Mouse (Mus musculus): ENCODE results near the gene Clec11a. TPM values are rescaled to one million over a fixed set of nuclear protein-coding genes. Genes with fewer than 3 reads are reported as not detected.

The Clec11a gene
- polyA plus RNA-seq, 1 experiment, result 1.8 TPM

DNA sequence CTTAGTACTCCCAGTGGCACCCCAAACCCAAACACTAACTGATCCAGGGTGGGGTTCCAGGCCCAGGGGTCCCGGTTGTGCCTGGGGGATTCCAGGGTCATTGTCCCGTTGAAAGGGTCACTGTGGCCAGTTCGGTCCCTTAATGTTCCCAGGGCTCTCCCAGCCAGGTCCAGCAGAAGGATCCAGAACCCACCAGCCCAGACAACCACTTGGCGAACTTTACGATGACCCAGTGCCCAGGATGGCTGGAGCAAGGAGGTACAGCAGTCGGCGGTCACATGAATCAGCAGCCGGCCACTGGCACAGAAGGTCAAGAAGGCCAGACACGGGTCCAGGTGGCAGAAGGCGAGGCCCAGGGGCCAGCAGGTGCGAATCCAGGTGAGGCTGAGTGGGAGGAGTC is 38.6 kb downstream of the Clec11a start:
- Histone ChIP-seq H3K4me3 (replicated peaks) (no peak overlapping the region), H3K36me3 (replicated peaks; ENCODE audit: low read length) (no peaks in the 10 kb centered on the region), H3K9me3 (peaks cover 4% of the 10 kb centered on the region; the same call in 1 of the 2 replicates), H3K4me1 (peaks cover 10% of the 10 kb centered on the region), H3K27me3 (replicated peaks) (peaks cover 45% of the 10 kb centered on the region)
- TF ChIP-seq GATA1 (IDR thresholded peaks at IDR 0.05; ENCODE audit: borderline replicate concordance, low read length), result no peak
- TF ChIP-seq FLI1 (IDR thresholded peaks at IDR 0.05; ENCODE audit: low read length), result no peak

GRCm38 (mm10) chr7:44262791-44263643 is 43.7 kb downstream of the Clec11a start:
- Histone ChIP-seq H3K36me3 (replicated peaks; ENCODE audit: low read length) (no peaks in the 10 kb centered on the region), H3K4me1 (peaks cover 14% of the 10 kb centered on the region), H3K9me3 (no peaks in the 10 kb centered on the region), H3K27me3 (replicated peaks) (peaks cover 72% of the 10 kb centered on the region), H3K4me3 (replicated peaks) (peak overlapping the region; percentile 26)
- TF ChIP-seq FLI1 (IDR thresholded peaks at IDR 0.05; ENCODE audit: low read length) (no peak), GATA1 (IDR thresholded peaks at IDR 0.05; ENCODE audit: borderline replicate concordance, low read length) (no peak)

- TF ChIP-seq FLI1 (IDR thresholded peaks at IDR 0.05; ENCODE audit: low read length) (no peak), GATA1 (IDR thresholded peaks at IDR 0.05; ENCODE audit: borderline replicate concordance, low read length) (no peak)
- Histone ChIP-seq H3K4me3 (replicated peaks) (no peak within 1 kb of the TSS), H3K4me1 (peaks cover 14% of the 10 kb centered on the region), H3K27me3 (replicated peaks) (peaks cover 61% of the 10 kb centered on the region), H3K9me3 (no peaks in the 10 kb centered on the region), H3K36me3 (replicated peaks; ENCODE audit: low read length) (no peaks in the 10 kb centered on the region)
These were observed 45.6 kb downstream of the Clec11a start, which contains the start of gene Gm15517 for GRCm38 (mm10) chr7:44261147-44261546. Gm15517 (plus strand) TSS chr7:44261447.

GRCm38 (mm10) chr7:44260410-44260809 is 46.3 kb downstream of the Clec11a start:
- Histone ChIP-seq H3K4me1 (peaks cover 14% of the 10 kb centered on the region), H3K27me3 (replicated peaks) (peaks cover 58% of the 10 kb centered on the region), H3K4me3 (replicated peaks) (no peak overlapping the region), H3K36me3 (replicated peaks; ENCODE audit: low read length) (no peaks in the 10 kb centered on the region), H3K9me3 (no peaks in the 10 kb centered on the region)
- no peak for TF ChIP-seq GATA1 (IDR thresholded peaks at IDR 0.05; ENCODE audit: borderline replicate concordance, low read length)

DNA sequence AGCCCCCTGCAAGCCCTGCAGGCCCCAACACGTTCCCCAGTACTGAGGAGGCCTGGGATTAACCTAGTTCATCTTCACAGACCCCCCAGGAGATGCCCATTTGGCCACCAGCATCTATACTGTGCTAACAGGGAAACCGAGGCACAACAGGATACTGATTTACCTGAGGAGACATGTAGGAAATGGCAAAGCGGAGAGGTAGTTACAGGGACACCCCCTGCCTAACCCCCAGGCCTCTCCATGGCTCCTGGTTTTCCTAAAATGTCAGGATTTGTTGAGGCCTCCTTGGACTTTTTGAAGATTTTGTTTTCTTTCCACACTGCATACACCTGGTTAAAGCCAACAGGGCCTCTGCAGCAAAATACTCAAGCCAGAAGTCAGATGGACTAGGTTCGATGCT is 49.4 kb downstream of the Clec11a start, which contains the start of gene Acp4:
TSS of gene Acp4 (minus strand) at position 101 of the 400 bp plus-strand sequence.
- Histone ChIP-seq H3K27me3 (replicated peaks) (peaks cover 40% of the 10 kb centered on the region), H3K4me3 (replicated peaks) (no peak within 1 kb of the TSS), H3K4me1 (peaks cover 16% of the 10 kb centered on the region), H3K36me3 (replicated peaks; ENCODE audit: low read length) (peaks cover 24% of the 10 kb centered on the region), H3K9me3 (no peaks in the 10 kb centered on the region)
- no peak for TF ChIP-seq GATA1 (IDR thresholded peaks at IDR 0.05; ENCODE audit: borderline replicate concordance, low read length)
- TF ChIP-seq FLI1 (IDR thresholded peaks at IDR 0.05; ENCODE audit: low read length), result no peak

DNA sequence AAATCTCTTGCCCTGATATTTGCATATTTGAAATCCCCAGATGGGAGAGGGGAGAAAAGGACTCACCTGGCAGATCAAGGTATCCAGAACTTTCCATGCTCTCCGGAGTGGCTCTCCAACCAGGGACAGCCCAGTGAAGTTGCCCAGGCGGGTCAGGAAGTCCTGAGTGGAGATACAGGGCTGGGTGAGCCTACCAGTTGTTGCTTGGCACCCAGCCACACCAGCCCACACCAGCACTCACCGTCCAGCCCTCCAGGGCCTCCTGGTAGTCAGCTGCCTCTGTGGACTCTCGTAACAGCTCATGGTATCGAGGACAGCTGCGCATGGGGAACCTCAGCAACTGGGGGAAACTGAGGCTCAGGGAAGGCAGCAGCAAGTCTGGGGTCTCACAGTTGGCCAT is 51.8 kb downstream of the Clec11a start:
- TF ChIP-seq GATA1 (IDR thresholded peaks at IDR 0.05; ENCODE audit: borderline replicate concordance, low read length), result no peak
- TF ChIP-seq FLI1 (IDR thresholded peaks at IDR 0.05; ENCODE audit: low read length), result no peak
- peaks cover 43% of the 10 kb centered on the region for H3K36me3 ChIP-seq (replicated peaks; ENCODE audit: low read length)
- H3K27me3 ChIP-seq (replicated peaks), result peaks cover 18% of the 10 kb centered on the region
- no peak overlapping the region for H3K4me3 ChIP-seq (replicated peaks)
- H3K9me3 ChIP-seq, result no peaks in the 10 kb centered on the region
- H3K4me1 ChIP-seq, result peaks cover 33% of the 10 kb centered on the region

DNA sequence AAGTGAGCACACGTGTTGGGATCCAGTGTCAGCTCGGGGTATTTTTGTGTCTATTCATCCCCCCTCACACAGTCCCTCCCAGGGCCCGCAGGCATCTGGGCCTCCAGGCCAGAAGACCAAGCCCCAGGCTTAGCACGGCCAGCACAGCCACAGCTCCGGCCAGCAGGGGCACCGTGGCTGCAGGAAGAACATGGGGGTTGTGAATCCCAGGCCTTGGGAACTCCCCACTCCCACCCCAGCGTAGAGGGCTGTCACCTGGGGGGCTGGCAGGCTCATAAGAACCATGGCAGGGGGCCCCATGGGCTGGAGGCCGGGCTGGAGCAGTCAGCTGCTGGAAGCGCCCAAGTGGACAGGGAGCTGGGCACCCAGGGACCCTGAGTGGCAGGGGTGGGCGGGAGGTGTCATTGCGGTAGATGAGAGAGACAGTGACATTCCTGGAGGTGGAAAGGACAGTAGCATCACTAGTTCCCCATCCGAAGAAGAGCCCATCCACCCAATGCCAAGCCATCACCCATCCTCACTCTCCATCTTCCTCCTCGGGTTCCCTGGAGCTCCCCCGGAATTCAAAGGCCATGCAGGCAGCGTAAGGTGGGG is 53.6 kb downstream of the Clec11a start:
- Histone ChIP-seq H3K36me3 (replicated peaks; ENCODE audit: low read length) (peaks cover 61% of the 10 kb centered on the region), H3K27me3 (replicated peaks) (peaks cover 3% of the 10 kb centered on the region), H3K4me1 (peaks cover 50% of the 10 kb centered on the region), H3K4me3 (replicated peaks) (no peak overlapping the region), H3K9me3 (no peaks in the 10 kb centered on the region)
- TF ChIP-seq FLI1 (IDR thresholded peaks at IDR 0.05; ENCODE audit: low read length) (no peak), GATA1 (IDR thresholded peaks at IDR 0.05; ENCODE audit: borderline replicate concordance, low read length) (no peak)

Other genes with a start within 250 kb of the Clec11a start
- gene Klk1b21, start 204.6 kb downstream of the Clec11a start, polyA plus RNA-seq (2012; ENCODE audit: insufficient read depth, low replicate concordance), result not detected in 2 replicates
- gene Klk1b22, start 194.2 kb downstream of the Clec11a start, polyA plus RNA-seq (2012; ENCODE audit: insufficient read depth, low replicate concordance), result not detected in 2 replicates
- gene Klk1b16, start 170.1 kb downstream of the Clec11a start, polyA plus RNA-seq (2012; ENCODE audit: insufficient read depth, low replicate concordance), result not detected in 2 replicates
- gene Klk1b24, start 118.7 kb downstream of the Clec11a start, polyA plus RNA-seq (2012; ENCODE audit: insufficient read depth, low replicate concordance), result not detected in 2 replicates
- gene Klk1b3, start 108.7 kb downstream of the Clec11a start, polyA plus RNA-seq (2012; ENCODE audit: insufficient read depth, low replicate concordance), result not detected in 2 replicates
- gene Klk1b4, start 99.5 kb downstream of the Clec11a start, polyA plus RNA-seq (2012; ENCODE audit: insufficient read depth, low replicate concordance), result not detected in 2 replicates
- not detected in 2 replicates for gene Klk1b5, start 91.0 kb downstream of the Clec11a start, polyA plus RNA-seq (2012; ENCODE audit: insufficient read depth, low replicate concordance)
- gene Klk1, start 81.5 kb downstream of the Clec11a start, polyA plus RNA-seq (2012; ENCODE audit: insufficient read depth, low replicate concordance), result not detected in 2 replicates
- not detected in 2 replicates for gene Gm36864, start 70.7 kb downstream of the Clec11a start, polyA plus RNA-seq (2012; ENCODE audit: insufficient read depth, low replicate concordance)
- not detected in 2 replicates for gene 1700028J19Rik, start 60.2 kb downstream of the Clec11a start, polyA plus RNA-seq (2012; ENCODE audit: insufficient read depth, low replicate concordance)
- 90.5 and 96.5 TPM in 2 replicates for gene 2410002F23Rik, start 60.2 kb downstream of the Clec11a start, polyA plus RNA-seq (2012; ENCODE audit: insufficient read depth, low replicate concordance)
- gene Acp4, start 49.5 kb downstream of the Clec11a start, polyA plus RNA-seq (2012; ENCODE audit: insufficient read depth, low replicate concordance), result not detected in 2 replicates
- not detected in 2 replicates for gene Gm15517, start 45.5 kb downstream of the Clec11a start, polyA plus RNA-seq (2012; ENCODE audit: insufficient read depth, low replicate concordance)
- gene Shank1, start 3.4 kb upstream of the Clec11a start, polyA plus RNA-seq (2012; ENCODE audit: insufficient read depth, low replicate concordance), result 0.07 TPM in 1 of 2 replicates, not detected in the other
- not detected in 2 replicates for gene Syt3, start 77.2 kb upstream of the Clec11a start, polyA plus RNA-seq (2012; ENCODE audit: insufficient read depth, low replicate concordance)
- not detected in 2 replicates for gene 1700008O03Rik, start 78.9 kb upstream of the Clec11a start, polyA plus RNA-seq (2012; ENCODE audit: insufficient read depth, low replicate concordance)
- gene Lrrc4b, start 122.1 kb upstream of the Clec11a start, polyA plus RNA-seq (2012; ENCODE audit: insufficient read depth, low replicate concordance), result not detected in 2 replicates
- not detected in 2 replicates for gene Aspdh, start 158.5 kb upstream of the Clec11a start, polyA plus RNA-seq (2012; ENCODE audit: insufficient read depth, low replicate concordance)
- 191 and 466 TPM in 2 replicates for gene Josd2, start 161.1 kb upstream of the Clec11a start, polyA plus RNA-seq (2012; ENCODE audit: insufficient read depth, low replicate concordance)
- gene Emc10, start 189.6 kb upstream of the Clec11a start, polyA plus RNA-seq (2012; ENCODE audit: insufficient read depth, low replicate concordance), result 156 and 185 TPM in 2 replicates
- gene Fam71e1, start 189.7 kb upstream of the Clec11a start, polyA plus RNA-seq (2012; ENCODE audit: insufficient read depth, low replicate concordance), result 2.1 and 9.0 TPM in 2 replicates
- gene Mybpc2, start 217.8 kb upstream of the Clec11a start, polyA plus RNA-seq (2012; ENCODE audit: insufficient read depth, low replicate concordance), result 0.09 TPM in 1 of 2 replicates, not detected in the other
- gene Spib, start 225.2 kb upstream of the Clec11a start, polyA plus RNA-seq (2012; ENCODE audit: insufficient read depth, low replicate concordance), result 0.64 and 1.2 TPM in 2 replicates
- gene Pold1, start 241.9 kb upstream of the Clec11a start, polyA plus RNA-seq (2012; ENCODE audit: insufficient read depth, low replicate concordance), result 61.8 and 199 TPM in 2 replicates
- 269 and 455 TPM in 2 replicates for gene Nr1h2, start 247.0 kb upstream of the Clec11a start, polyA plus RNA-seq (2012; ENCODE audit: insufficient read depth, low replicate concordance)

Measured in megakaryocyte, embryonic 14.5 days (primary cell).